Mouse (Mus musculus) lung, postnatal 0 days (tissue): ENCODE data around the gene Gm26657.

Experiments used
- CTCF ChIP-seq: IDR thresholded peaks from 2 replicates; pipeline ENCODE4 v1.5.1; 2016; ENCODE audit warnings: antibody characterized with exemption, mild to moderate bottlenecking
- EP300 ChIP-seq: IDR thresholded peaks from 2 replicates; pipeline ENCODE4 v1.6.1; 2016; ENCODE audit warnings: antibody characterized with exemption, mild to moderate bottlenecking, control low read depth

DNA sequence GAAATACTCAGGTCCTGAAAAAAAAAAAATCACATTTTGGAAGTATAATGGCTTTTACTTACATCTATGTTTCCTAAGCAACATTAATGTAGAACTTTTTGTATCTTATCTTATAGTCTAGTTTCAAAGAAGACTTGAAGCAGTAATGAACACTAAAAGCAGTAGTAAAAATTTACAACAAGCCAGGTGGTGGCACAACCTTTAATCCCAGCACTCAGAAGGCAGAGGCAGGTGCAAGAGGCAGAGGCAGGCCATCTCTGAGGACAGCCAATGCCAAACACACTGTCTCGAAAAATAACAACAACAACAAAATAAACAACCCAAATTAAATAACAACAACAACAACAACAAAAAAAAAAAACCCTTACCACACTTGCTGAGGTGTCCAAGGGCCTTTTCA, 31.2 kb downstream of the Gm26657 start:
- TF ChIP-seq CTCF (no peak), EP300 (no peak)
